ENCODE assay signal across 4 mouse cellular contexts in the genomic region with DNA sequence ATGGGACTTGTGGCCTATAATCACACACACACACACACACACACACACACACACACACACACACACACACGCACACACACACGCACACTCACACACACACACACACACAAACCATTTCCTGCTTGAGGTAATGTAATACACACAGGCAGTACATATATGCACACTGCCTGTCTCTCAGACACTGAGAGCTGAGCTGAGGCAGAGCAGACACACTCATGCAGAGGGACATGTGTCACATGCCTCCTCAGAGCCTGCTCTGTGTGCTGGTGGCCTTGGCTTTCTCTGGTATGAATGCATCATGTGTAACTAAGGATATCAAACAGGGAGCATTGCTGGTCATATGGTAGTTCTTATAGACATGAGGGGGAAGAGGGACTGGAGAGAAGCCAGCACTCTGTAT.
A peak's percentile ranks its signal among the peaks of the same experiment; 100 is the strongest.
DNase-seq lines count a peak whose midpoint lies in the region; ATAC-seq lines count a peak whose summit lies in the region.

No protein-coding gene starts in this region.

- DNase-seq in T-cell, adult 2 months (ENCODE audit: low spot score), result peak; percentile 11

- ATAC-seq in CD4-positive, CD25-positive, alpha-beta regulatory T cell, adult 4 months, result peak; percentile 85
- peak; percentile 32 for ATAC-seq in activated CD4-positive, CD25-positive, alpha-beta regulatory T cell, adult 4 months
- ATAC-seq in inflammation-experienced regulatory T-cells, adult 6 months, result peak; percentile 50

Comparison
In these comparisons a context has a peak if more than half of its experiments do, and no peak if none do; other contexts are left out.
1. Peak in every context shown above with its lines: DNase-seq and ATAC-seq.
2. ATAC-seq: peak in every context shown above with its lines; median percentile 85 in CD4-positive, CD25-positive, alpha-beta regulatory T cell, adult 4 months; 50 in inflammation-experienced regulatory T-cells, adult 6 months; 32 in activated CD4-positive, CD25-positive, alpha-beta regulatory T cell, adult 4 months.